Comparison of ENCODE assay signal across 8 mouse cellular contexts in genomic region chr2:91458252-91458672, GRCm38 (mm10). TPM values are rescaled to one million over a fixed set of nuclear protein-coding genes. Genes with fewer than 3 reads are reported as not detected.
DNase-seq lines count a peak whose midpoint lies in the region; ATAC-seq and TF ChIP-seq lines count a peak whose summit lies in the region.

No protein-coding gene starts in this region.

- no peak for TF ChIP-seq POLR2A in cerebellum, adult 2 months (IDR thresholded peaks at IDR 0.05; ENCODE audit: borderline replicate concordance, insufficient read depth, low read length)

- no peak for ATAC-seq in cerebellum, adult (ENCODE audit: insufficient number of reproducible peaks, low FRiP score, low TSS enrichment)
- ATAC-seq in midbrain, embryonic 11.5 days (ENCODE audit: low FRiP score): peak; percentile 58

- H3K4me2 ChIP-seq in midbrain, embryonic 11.5 days: peak overlapping the region; percentile 74

- no peak for DNase-seq in cerebellum, adult 2 months
- peak; percentile 34 for DNase-seq in 3T3-L1 (ENCODE audit: low read depth, low spot score)
- DNase-seq in embryo, embryonic 10.5 days (ENCODE audit: low spot score): peak; percentile 77
- peak; percentile 52 for DNase-seq in heart, adult 8-10 months (ENCODE audit: low spot score)
- peak; percentile 59 for DNase-seq in kidney, postnatal 14 days
- DNase-seq in midbrain, embryonic 11.5 days (ENCODE audit: low spot score, missing footprints): peak; percentile 96
- DNase-seq in cerebellum, adult 8-10 months: no peak

- TF ChIP-seq CTCF in cerebellum, adult 2 months (IDR thresholded peaks at IDR 0.05; ENCODE audit: borderline replicate concordance, insufficient read depth, low read depth, low read length): no peak

- H3K4me1 ChIP-seq in cerebellum, adult 2 months (ENCODE audit: control insufficient read depth, insufficient read depth, low read length): no peaks in the 10 kb centered on the region
- H3K4me1 ChIP-seq in midbrain, embryonic 11.5 days (ENCODE audit: control insufficient read depth, insufficient read depth, low read length): peaks cover 39% of the 10 kb centered on the region

- H3K4me3 ChIP-seq in cerebellum, adult 2 months (replicated peaks; ENCODE audit: insufficient read depth, low read depth, low read length): peak overlapping the region; percentile 60
- H3K4me3 ChIP-seq in midbrain, embryonic 11.5 days (ENCODE audit: low read depth, low read length): peak overlapping the region; percentile 73

- H3K9ac ChIP-seq in midbrain, embryonic 11.5 days (ENCODE audit: low read length): peak overlapping the region; percentile 83

- no peaks in the 10 kb centered on the region for H3K27me3 ChIP-seq in cerebellum, adult 2 months (ENCODE audit: control insufficient read depth, insufficient read depth, low read length)
- no peaks in the 10 kb centered on the region for H3K27me3 ChIP-seq in midbrain, embryonic 11.5 days (ENCODE audit: control insufficient read depth, insufficient read depth, low read length)

- no peaks in the 10 kb centered on the region for H3K9me3 ChIP-seq in midbrain, embryonic 11.5 days (ENCODE audit: control insufficient read depth, low read length)

- under 1% methylated on average over 21 of the region's 21 CpGs for WGBS in cerebellum, adult 2 months
- under 1% methylated on average over 21 of the region's 21 CpGs for WGBS in midbrain, embryonic 11.5 days

- H3K27ac ChIP-seq in cerebellum, adult 2 months (ENCODE audit: insufficient read depth, low read length): no peak overlapping the region
- peak overlapping the region; percentile 67 for H3K27ac ChIP-seq in midbrain, embryonic 11.5 days (ENCODE audit: low read depth, low read length)

- H3K36me3 ChIP-seq in midbrain, embryonic 11.5 days (ENCODE audit: control insufficient read depth, insufficient read depth, low read length): no peaks in the 10 kb centered on the region

RNA-seq across cellular contexts. Expression of gene Lrp4, which starts 1.0 kb away (rescaled TPM):
- 5.5 and 5.9 TPM in 2 replicates for polyA plus RNA-seq in cerebellum, adult 2 months (2012; rRNA removed)
- total RNA-seq in heart, adult 8-10 months (2022): 10 to 100 TPM in 3 of 4 experiments, 1 to 10 TPM in 1; 8.9 to 13.3 (median 11.3) TPM
- polyA plus RNA-seq in midbrain, embryonic 11.5 days (2014; fragmentation: Nextera tagmentation; extraction: Ambion mirVana): 5.3 and 6.1 TPM in 2 replicates

RNA-seq across cellular contexts. Expression of gene 1110051M20Rik, which starts 13.8 kb away (rescaled TPM):
- polyA plus RNA-seq in cerebellum, adult 2 months (2012; rRNA removed): 103 and 106 TPM in 2 replicates
- total RNA-seq in heart, adult 8-10 months (2022): 10 to 100 TPM in 3 of 4 experiments, 1 to 10 TPM in 1; 9.1 to 14.9 (median 13.8) TPM
- polyA plus RNA-seq in midbrain, embryonic 11.5 days (2014; fragmentation: Nextera tagmentation; extraction: Ambion mirVana): 98.0 and 98.6 TPM in 2 replicates

Comparison
In these comparisons a context has a peak if more than half of its experiments do, and no peak if none do; other contexts are left out.
1. DNase-seq: peak in 3T3-L1 (single experiment), embryo, embryonic 10.5 days (single experiment), heart, adult 8-10 months (single experiment), kidney, postnatal 14 days (single experiment) and midbrain, embryonic 11.5 days (single experiment); none in cerebellum, adult 2 months (0 of 2) and cerebellum, adult 8-10 months (single experiment).